Mouse (Mus musculus) hindbrain, embryonic 11.5 days (tissue): ENCODE measurements around the gene Apba3. TPM values are rescaled to one million over a fixed set of nuclear protein-coding genes. Genes with fewer than 3 reads are reported as not detected.

Source experiments
- ATAC-seq: fragments of 200-750 bp; cut with Nextera tagmentation; 2 replicates; pipeline ENCODE4 v1.8.0; 2017; ENCODE audit warnings: mild to moderate bottlenecking, moderate TSS enrichment, moderate library complexity; ENCODE audit not compliant: low FRiP score
- DNase-seq: peaks from one replicate; pipeline ENCODE4 v3.0.0-alpha.2; 2015; ENCODE audit warnings: low spot score
- H3K27ac ChIP-seq: fragments of 300-500 bp; sonication (generic); 2 replicates; pipeline ENCODE4 v1.5.1; 2014; ENCODE audit warnings: mild to moderate bottlenecking, low read depth, low read length
- H3K27me3 ChIP-seq: fragments of 300-500 bp; sonication (generic); 2 replicates; pipeline ENCODE4 v1.6.1; 2014; ENCODE audit warnings: mild to moderate bottlenecking, low read length, moderate library complexity, mixed read lengths; ENCODE audit not compliant: control insufficient read depth, insufficient read depth
- H3K36me3 ChIP-seq: fragments of 300-500 bp; sonication (generic); 2 replicates; pipeline ENCODE4 v1.6.1; 2014; ENCODE audit warnings: mild to moderate bottlenecking, low read length, moderate library complexity, mixed read lengths; ENCODE audit not compliant: control insufficient read depth, insufficient read depth
- H3K4me1 ChIP-seq: fragments of 300-500 bp; sonication (generic); replicated peaks from 2 replicates; pipeline ENCODE4 v1.6.1; 2014; ENCODE audit warnings: low read length, mixed read lengths; ENCODE audit not compliant: control insufficient read depth, insufficient read depth
- H3K4me2 ChIP-seq: fragments of 300-500 bp; sonication (generic); replicated peaks from 2 replicates; pipeline ENCODE4 v1.6.1; 2014; ENCODE audit warnings: mild to moderate bottlenecking, low read depth, low read length
- H3K4me3 ChIP-seq: fragments of 300-500 bp; sonication (generic); 2 replicates; pipeline ENCODE4 v1.5.1; 2014; ENCODE audit warnings: low read depth, low read length
- H3K9ac ChIP-seq: fragments of 300-500 bp; sonication (generic); 2 replicates; pipeline ENCODE4 v1.6.1; 2014; ENCODE audit warnings: low read depth, low read length
- H3K9me3 ChIP-seq: fragments of 300-500 bp; sonication (generic); 2 replicates; pipeline ENCODE4 v1.6.1; 2016; ENCODE audit warnings: low read length; ENCODE audit not compliant: control insufficient read depth
- WGBS: fragments of 180-500 bp; shearing (Covaris S2); extraction: QIAGEN DNeasy Blood & Tissue Kit; methylation state at CpG from one replicate; pipeline ENCODE4 v1.1.7; 2014; 5-methylcytosine and 5-hydroxymethylcytosine counted together
- polyA plus RNA-seq: library from polyadenylated mRNA; unstranded; fragments of >200 nt; fragmentation: Nextera tagmentation; extraction: Ambion mirVana; gene quantifications from 2 replicates; pipeline ENCODE4 v1.2.1, GENCODE M21; 2014

Apba3 gene
- polyA plus RNA-seq, 1 experiment from 2014 or later: 32.1 TPM

GRCm38 (mm10) chr10:81289811-81290210 is 23.1 kb downstream of the Apba3 start:
- Histone ChIP-seq H3K4me3 (no peak overlapping the region), H3K9ac (no peak overlapping the region), H3K4me1 (peaks cover 10% of the 10 kb centered on the region; the same call in 1 of the 2 replicates), H3K4me2 (no peak overlapping the region), H3K27me3 (peaks cover 27% of the 10 kb centered on the region), H3K36me3 (no peaks in the 10 kb centered on the region), H3K9me3 (no peaks in the 10 kb centered on the region), H3K27ac (no peak overlapping the region)
- WGBS: 65% methylated on average over 14 of the region's 14 CpGs
- ATAC-seq (no peak), DNase-seq (no peak)

GRCm38 (mm10) chr10:81290698-81291460 is 24.1 kb downstream of the Apba3 start:
- H3K27ac ChIP-seq: no peak overlapping the region
- H3K9ac ChIP-seq: no peak overlapping the region
- ATAC-seq (no peak), DNase-seq (no peak)
- no peaks in the 10 kb centered on the region for H3K9me3 ChIP-seq
- peaks cover 9% of the 10 kb centered on the region; the same call in 1 of the 2 replicates for H3K4me1 ChIP-seq
- H3K4me3 ChIP-seq: no peak overlapping the region
- no peaks in the 10 kb centered on the region for H3K36me3 ChIP-seq
- peaks cover 21% of the 10 kb centered on the region for H3K27me3 ChIP-seq
- 13% methylated on average over 24 of the region's 24 CpGs for WGBS
- H3K4me2 ChIP-seq: no peak overlapping the region

GRCm38 (mm10) chr10:81291511-81292104 is 24.8 kb downstream of the Apba3 start, which contains the start of gene Tjp3:
Gene Tjp3 (minus strand): TSS chr10:81291581.
- ATAC-seq (no peak), DNase-seq (no peak)
- H3K4me1 ChIP-seq: peaks cover 7% of the 10 kb centered on the region; the same call in 1 of the 2 replicates
- peaks cover 21% of the 10 kb centered on the region for H3K27me3 ChIP-seq
- no peaks in the 10 kb centered on the region for H3K9me3 ChIP-seq
- H3K36me3 ChIP-seq: no peaks in the 10 kb centered on the region
- no peak within 1 kb of the TSS for H3K4me2 ChIP-seq
- WGBS: 75% methylated on average over 9 of the region's 9 CpGs
- H3K27ac ChIP-seq: no peak within 1 kb of the TSS
- H3K9ac ChIP-seq: no peak within 1 kb of the TSS
- H3K4me3 ChIP-seq: no peak within 1 kb of the TSS; the same call in 1 of the 2 replicates

DNA sequence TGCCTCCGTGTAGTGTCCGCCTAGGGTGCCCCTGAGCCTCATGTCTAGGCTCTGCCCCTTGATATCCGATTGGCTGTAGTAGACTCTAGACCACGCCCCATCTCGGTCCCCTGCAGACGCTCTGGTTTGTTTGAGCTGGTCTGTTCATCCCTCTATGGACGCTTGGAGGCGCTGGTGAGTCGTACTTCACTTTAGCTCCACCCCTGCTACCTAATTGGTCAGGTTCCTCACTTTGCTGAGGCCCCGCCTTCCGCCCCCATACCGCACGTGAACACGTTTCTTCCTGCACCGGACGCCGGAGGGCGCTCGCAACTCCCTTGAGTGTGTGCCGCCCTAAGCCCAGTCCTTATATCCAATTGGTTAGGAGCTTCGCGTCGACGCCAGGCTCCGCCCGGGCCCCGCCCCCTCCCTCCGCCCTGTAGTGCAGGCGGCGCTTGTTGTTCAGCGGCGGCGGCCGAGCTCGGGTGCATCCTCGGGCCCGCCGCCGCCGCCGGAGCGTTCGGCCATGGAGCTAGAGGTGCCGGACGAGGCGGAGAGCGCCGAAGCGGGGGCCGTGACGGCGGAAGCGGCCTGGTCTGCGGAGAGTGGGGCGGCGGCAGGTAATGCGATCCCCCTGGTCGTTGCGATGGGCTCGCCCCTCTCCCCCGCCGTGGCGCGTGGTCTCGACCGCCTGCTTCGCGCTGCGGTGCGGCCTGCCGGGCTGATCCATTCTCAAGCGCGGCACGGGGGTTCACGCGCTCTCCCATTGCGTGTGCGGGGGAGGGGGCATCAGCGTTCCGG is 26.0 kb downstream of the Apba3 start, which contains the start of gene Pip5k1c:
Gene Pip5k1c, plus strand, starts transcription at position 410 of the 780 bp plus-strand sequence.
- DNase-seq: peak; percentile 100
- H3K4me3 ChIP-seq: peak within 1 kb of the TSS; percentile 83
- H3K9ac ChIP-seq: peak within 1 kb of the TSS; percentile 87
- H3K4me2 ChIP-seq: peak within 1 kb of the TSS; percentile 89
- H3K27me3 ChIP-seq: peaks cover 19% of the 10 kb centered on the region
- H3K36me3 ChIP-seq: no peaks in the 10 kb centered on the region
- peaks cover 7% of the 10 kb centered on the region; the same call in 1 of the 2 replicates for H3K4me1 ChIP-seq
- WGBS: under 1% methylated on average over 63 of the region's 80 CpGs
- ATAC-seq: peak; percentile 94
- H3K9me3 ChIP-seq: no peaks in the 10 kb centered on the region
- peak within 1 kb of the TSS; percentile 88 for H3K27ac ChIP-seq

DNA sequence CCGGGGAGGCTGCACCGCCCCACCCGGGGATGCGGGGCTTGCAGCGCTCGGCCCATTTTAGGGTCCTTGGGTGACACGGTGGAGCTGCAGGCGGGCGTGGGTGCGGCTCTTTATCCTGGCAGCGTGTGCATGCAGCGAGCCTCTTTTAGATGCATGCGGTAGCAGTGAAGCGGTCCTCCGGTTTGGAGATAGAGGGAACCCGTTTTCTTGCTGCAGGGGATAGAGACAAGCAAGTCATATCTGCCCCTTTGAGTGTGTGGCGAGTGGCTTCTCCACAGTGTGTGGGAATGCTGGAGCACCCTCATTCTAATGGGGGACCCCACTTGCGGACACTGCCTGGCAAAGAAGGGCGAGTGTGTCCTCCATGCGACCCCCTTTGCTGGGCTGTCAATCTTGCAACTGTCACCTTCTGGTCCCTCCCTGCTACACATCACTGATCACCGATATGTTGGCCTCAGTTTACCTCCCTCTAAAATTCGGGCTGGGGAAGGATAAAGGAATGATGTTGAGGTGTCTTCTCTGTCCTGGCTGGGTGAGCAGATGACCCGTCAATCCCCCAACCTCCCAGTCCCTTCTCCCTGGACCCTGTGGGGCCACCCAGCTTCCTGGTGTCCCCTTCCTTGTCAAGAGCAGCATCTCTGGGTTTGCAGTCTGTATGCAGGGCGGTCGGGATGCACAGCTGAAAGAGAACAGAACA is 26.7 kb downstream of the Apba3 start:
- WGBS: 3% methylated on average over 25 of the region's 25 CpGs
- Histone ChIP-seq H3K27ac (peak overlapping the region; percentile 88), H3K27me3 (peaks cover 19% of the 10 kb centered on the region), H3K9me3 (no peaks in the 10 kb centered on the region), H3K4me1 (peaks cover 7% of the 10 kb centered on the region; the same call in 1 of the 2 replicates), H3K36me3 (no peaks in the 10 kb centered on the region), H3K4me2 (peak overlapping the region; percentile 89), H3K9ac (peak overlapping the region; percentile 87), H3K4me3 (peak overlapping the region; percentile 83)
- DNase-seq: no peak
- ATAC-seq: peak; percentile 9; the same call in 1 of the 2 replicates

- ATAC-seq: no peak
- no peak overlapping the region for H3K27ac ChIP-seq
- no peak overlapping the region; the same call in 1 of the 2 replicates for H3K9ac ChIP-seq
- peak overlapping the region; percentile 89 for H3K4me2 ChIP-seq
- 68% methylated on average over 8 of the region's 8 CpGs for WGBS
- H3K27me3 ChIP-seq: peaks cover 19% of the 10 kb centered on the region
- H3K4me1 ChIP-seq: peaks cover 7% of the 10 kb centered on the region; the same call in 1 of the 2 replicates
- DNase-seq: no peak
- H3K4me3 ChIP-seq: peak overlapping the region; percentile 83
- no peaks in the 10 kb centered on the region for H3K36me3 ChIP-seq
- H3K9me3 ChIP-seq: no peaks in the 10 kb centered on the region
Measured at GRCm38 (mm10) chr10:81294442-81294841, 27.7 kb downstream of the Apba3 start.

DNA sequence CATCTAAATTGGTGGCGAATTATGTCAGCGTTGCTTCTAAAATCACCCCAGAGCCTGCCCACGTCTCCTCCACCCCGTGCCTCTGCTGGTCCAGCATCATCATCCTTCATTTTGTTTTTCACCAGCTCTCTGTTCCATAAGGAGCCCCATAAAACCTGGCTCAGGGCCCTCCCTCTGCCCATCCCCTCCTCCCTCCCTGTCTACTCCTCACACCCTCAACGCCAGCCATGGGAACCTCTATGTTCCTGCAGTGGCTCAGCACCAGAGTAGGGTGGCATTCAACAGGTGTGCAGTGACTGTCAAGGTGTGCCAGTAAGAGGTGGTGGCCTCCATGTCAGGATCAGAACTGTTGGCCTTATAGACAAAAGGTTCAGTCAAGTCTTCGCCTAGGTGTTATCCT is 28.4 kb downstream of the Apba3 start:
- Histone ChIP-seq H3K27ac (no peak overlapping the region), H3K27me3 (peaks cover 15% of the 10 kb centered on the region), H3K4me3 (no peak overlapping the region), H3K4me1 (peaks cover 7% of the 10 kb centered on the region; the same call in 1 of the 2 replicates), H3K9ac (no peak overlapping the region), H3K36me3 (no peaks in the 10 kb centered on the region), H3K4me2 (no peak overlapping the region), H3K9me3 (no peaks in the 10 kb centered on the region)
- WGBS: 93% methylated on average over 6 of the region's 6 CpGs
- no peak for DNase-seq
- ATAC-seq: no peak

DNA sequence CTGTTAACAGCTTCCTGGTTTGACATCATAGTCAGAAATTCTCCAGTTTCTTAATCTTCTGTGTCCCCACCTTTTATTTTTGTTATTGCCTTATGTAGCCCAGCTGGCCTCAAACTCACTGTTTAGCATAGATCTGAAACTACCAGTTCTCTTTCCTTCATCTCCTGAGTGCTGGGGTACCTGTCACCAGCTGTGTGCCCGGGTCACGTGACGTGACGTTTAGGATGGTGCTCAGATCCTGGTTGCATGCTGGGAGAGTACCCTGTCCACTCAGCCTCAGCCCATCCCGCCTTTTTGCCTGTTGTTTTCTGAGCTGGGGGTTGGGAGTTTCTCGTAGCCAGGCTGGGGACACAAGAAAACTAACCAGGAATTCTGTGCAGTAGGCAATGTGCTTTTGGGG is 30.5 kb downstream of the Apba3 start:
- Histone ChIP-seq H3K4me1 (peaks cover 7% of the 10 kb centered on the region; the same call in 1 of the 2 replicates), H3K4me3 (no peak overlapping the region), H3K27ac (no peak overlapping the region), H3K27me3 (no peaks in the 10 kb centered on the region), H3K9ac (no peak overlapping the region), H3K4me2 (no peak overlapping the region), H3K9me3 (no peaks in the 10 kb centered on the region), H3K36me3 (no peaks in the 10 kb centered on the region)
- DNase-seq (no peak), ATAC-seq (no peak)
- WGBS: 73% methylated on average over 6 of the region's 6 CpGs
